Mouse (Mus musculus) kidney, adult 2 months (tissue): Measurements from ENCODE around the gene Ube4b.

ENCODE experiments used
- CTCF ChIP-seq: fragments of 200-500 bp; conservative IDR thresholded peaks from 2 replicates; pipeline ENCODE4 v1.5.1; 2011; ENCODE audit warnings: low read depth, mild to moderate bottlenecking, control low read depth, low read length, moderate library complexity, mixed read lengths; ENCODE audit not compliant: insufficient read depth, insufficient read length
- POLR2A ChIP-seq: fragments of 200-500 bp; IDR thresholded peaks from one replicate; pipeline ENCODE4 v1.6.1; 2011; ENCODE audit warnings: low read depth, low read length, control low read depth

- TF ChIP-seq CTCF (no peak), POLR2A (no peak)
Observed at GRCm38 (mm10) chr4:149378819-149379218, 47.7 kb downstream of the Ube4b start.
